Mouse (Mus musculus): Measurements from ENCODE around the gene Nme2.

Nme2 gene

GRCm38 (mm10) chr11:93956159-93956558 lies at the start of gene Nme2:
Gene Nme2 (minus strand): TSS chr11:93956259.
- DNase-seq = no peak

GRCm38 (mm10) chr11:94003346-94003745 lies 47.3 kb upstream of the Nme2 start:
- DNase-seq = no peak

- no peak for DNase-seq
Measured at GRCm38 (mm10) chr11:93999276-93999675, 43.2 kb upstream of the Nme2 start.

GRCm38 (mm10) chr11:93997141-93997775 lies 41.2 kb upstream of the Nme2 start:
- peak; percentile 7 for DNase-seq

- no peak for DNase-seq
Measured at GRCm38 (mm10) chr11:93996306-93997140, 40.5 kb upstream of the Nme2 start.

- DNase-seq = peak; percentile 96
Measured at GRCm38 (mm10) chr11:93995720-93996305, 39.8 kb upstream of the Nme2 start, which contains the start of gene Spag9. Gene Spag9 (plus strand): TSS chr11:93996091.

- peak; percentile 53 for DNase-seq
Measured at GRCm38 (mm10) chr11:93995111-93995719, 39.2 kb upstream of the Nme2 start.

GRCm38 (mm10) chr11:93994531-93994930 lies 38.5 kb upstream of the Nme2 start:
- DNase-seq = no peak

GRCm38 (mm10) chr11:93988328-93989062 lies 32.4 kb upstream of the Nme2 start:
- DNase-seq = no peak

- DNase-seq = no peak
Measured at GRCm38 (mm10) chr11:93987625-93988327, 31.7 kb upstream of the Nme2 start.

- DNase-seq = no peak
Measured at GRCm38 (mm10) chr11:93987026-93987425, 31.0 kb upstream of the Nme2 start.

GRCm38 (mm10) chr11:93986298-93986697 lies 30.2 kb upstream of the Nme2 start:
- DNase-seq = no peak

GRCm38 (mm10) chr11:93985265-93985664 lies 29.2 kb upstream of the Nme2 start:
- DNase-seq = no peak

- DNase-seq = no peak
Measured at GRCm38 (mm10) chr11:93984619-93985018, 28.6 kb upstream of the Nme2 start.

- DNase-seq = peak; percentile 10
Measured at GRCm38 (mm10) chr11:93979502-93980049, 23.5 kb upstream of the Nme2 start.

- DNase-seq = no peak
Measured at GRCm38 (mm10) chr11:93972951-93973350, 16.9 kb upstream of the Nme2 start.

- no peak for DNase-seq
Measured at GRCm38 (mm10) chr11:93969799-93970198, 13.7 kb upstream of the Nme2 start.

- DNase-seq = no peak
Measured at GRCm38 (mm10) chr11:93969171-93969570, 13.1 kb upstream of the Nme2 start.

- no peak for DNase-seq
Measured at GRCm38 (mm10) chr11:93968848-93969128, 12.7 kb upstream of the Nme2 start.

GRCm38 (mm10) chr11:93968005-93968847 lies 12.2 kb upstream of the Nme2 start, which contains the start of the genes Gm20390 and Nme1:
Gene Gm20390 (minus strand): TSS chr11:93968293.
Gene Nme1 (minus strand): TSS chr11:93968521.
- DNase-seq = peak; percentile 100

GRCm38 (mm10) chr11:93967381-93967780 lies 11.3 kb upstream of the Nme2 start:
- DNase-seq = no peak
